Mouse (Mus musculus) cortical plate, adult 2 months (tissue): ENCODE results near the gene Rbm4b.

Experiments used
- CTCF ChIP-seq: fragments of 200-500 bp; IDR thresholded peaks from 2 replicates; pipeline ENCODE4 v1.5.1; 2011; ENCODE audit warnings: mild to moderate bottlenecking, control low read depth, low read length; ENCODE audit not compliant: insufficient read depth; ENCODE audit errors: extremely low read depth
- POLR2A ChIP-seq: fragments of 200-500 bp; IDR thresholded peaks from 2 replicates; pipeline ENCODE4 v1.6.1; 2011; ENCODE audit warnings: mild to moderate bottlenecking, low read length, control low read depth; ENCODE audit not compliant: insufficient read depth; ENCODE audit errors: extremely low read depth

DNA sequence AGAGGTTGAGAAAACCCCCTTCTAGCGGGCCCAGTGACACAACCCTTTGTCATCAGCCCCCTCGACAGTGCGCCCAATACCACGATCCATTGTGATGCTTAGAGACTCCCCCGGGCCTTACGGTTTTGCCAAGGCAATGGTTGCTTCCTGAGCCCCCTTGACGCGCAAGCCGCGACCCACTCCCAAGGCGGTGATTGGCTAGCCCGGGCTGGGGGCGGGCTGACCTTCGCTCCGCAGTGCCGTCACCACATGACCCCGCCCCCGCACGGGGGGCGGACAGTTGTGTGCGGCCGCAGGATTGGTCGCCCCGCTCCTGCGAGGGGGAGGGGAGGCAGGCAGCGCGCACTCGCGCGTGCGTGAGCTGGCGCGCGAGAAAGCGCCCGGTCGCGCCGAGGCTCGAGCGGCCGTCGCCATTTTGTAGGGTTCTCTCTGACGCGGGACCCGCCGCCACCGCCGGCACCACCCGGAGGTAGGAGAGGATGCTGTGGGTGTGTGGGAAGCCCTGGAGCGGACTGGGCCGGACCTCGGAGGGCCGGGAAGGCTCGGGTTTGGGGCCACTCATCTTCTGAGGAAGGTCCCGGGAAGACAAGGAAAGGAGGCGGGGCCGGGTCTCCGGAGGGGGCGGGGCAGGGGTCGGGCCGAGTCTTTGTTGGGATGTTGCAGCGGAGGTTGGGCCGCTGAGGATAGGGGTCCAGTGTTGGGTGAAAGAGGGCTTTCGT, at the start of gene Rbm4b:
- TF ChIP-seq CTCF (no peak), POLR2A (peak; percentile 57)
